Mouse (Mus musculus): ENCODE results near the gene Trappc2l. TPM values are rescaled to one million over a fixed set of nuclear protein-coding genes. Genes with fewer than 3 reads are reported as not detected.
"Not testable (repeated sequence)": the region's sequence is repeated elsewhere in the genome, so short reads cannot be mapped to it uniquely, and the experiment has no call there.

Trappc2l gene
- polyA plus RNA-seq, 1 experiment from 2014 or later = 62.3 TPM

DNA sequence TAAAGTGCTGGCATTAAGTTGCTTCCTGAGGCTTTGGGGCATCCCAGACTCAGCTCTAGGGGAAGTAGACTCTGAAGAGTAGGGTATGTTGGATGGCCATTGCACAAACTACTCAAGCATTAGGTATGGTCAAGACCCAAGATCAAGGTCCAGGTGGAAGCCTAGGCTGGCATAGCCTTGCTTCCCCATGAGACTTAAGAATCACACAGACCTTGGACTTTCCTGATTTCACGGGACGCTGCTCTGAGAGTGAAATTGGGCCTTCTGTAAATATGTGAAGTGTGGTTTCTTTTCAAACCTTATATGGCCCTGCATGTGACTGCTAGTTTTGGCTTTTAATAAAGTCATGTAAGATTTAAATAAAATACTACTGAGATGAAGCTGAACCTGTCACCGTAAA is 38.7 kb upstream of the Trappc2l start:
- peaks cover 51% of the 10 kb centered on the region for H3K36me3 ChIP-seq
- H3K9ac ChIP-seq = no peak overlapping the region

DNA sequence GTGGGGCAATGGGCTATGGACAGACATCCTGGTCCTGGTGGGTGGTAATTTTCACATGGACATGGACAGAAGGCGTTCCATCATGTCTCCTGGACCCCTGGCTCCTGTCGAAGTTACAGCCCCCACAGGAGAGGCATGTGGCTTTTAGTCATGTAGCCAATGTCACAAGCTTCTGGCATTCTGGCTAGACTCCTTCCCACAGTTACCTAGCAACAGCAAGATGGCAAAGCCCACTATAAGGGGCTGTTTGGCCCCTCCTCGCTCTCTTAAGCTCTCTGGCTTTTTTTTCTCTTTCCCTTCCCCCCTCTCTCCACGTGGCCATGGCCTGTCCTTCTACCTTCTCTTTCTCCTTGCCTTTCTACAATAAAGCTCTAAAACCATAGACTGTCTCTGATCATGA is 38.3 kb upstream of the Trappc2l start:
- not testable (repeated sequence) for ATAC-seq (ENCODE audit: insufficient number of reproducible peaks, low FRiP score, low TSS enrichment, low read depth); H3K9ac ChIP-seq; H3K4me2 ChIP-seq (replicated peaks); H3K9me3 ChIP-seq (replicated peaks); H3K27ac ChIP-seq (replicated peaks); H3K27me3 ChIP-seq; H3K4me3 ChIP-seq (replicated peaks)
- 55% methylated on average over 4 of the region's 4 CpGs for WGBS
- Histone ChIP-seq H3K4me1 (peaks cover 39% of the 10 kb centered on the region), H3K36me3 (peaks cover 51% of the 10 kb centered on the region)

More for the DNA sequence above, 38.7 kb upstream of the Trappc2l start:
- no peak for ATAC-seq (ENCODE audit: insufficient number of reproducible peaks, low FRiP score, low TSS enrichment, low read depth)
- no peak overlapping the region for H3K4me3 ChIP-seq (replicated peaks)
- H3K27ac ChIP-seq (replicated peaks) = no peak overlapping the region; the same call in 1 of the 2 replicates
- no peaks in the 10 kb centered on the region for H3K27me3 ChIP-seq
- 90% methylated on average over 3 of the region's 3 CpGs for WGBS
- peaks cover 39% of the 10 kb centered on the region for H3K4me1 ChIP-seq
- H3K9me3 ChIP-seq (replicated peaks) = no peaks in the 10 kb centered on the region
- H3K4me2 ChIP-seq (replicated peaks) = no peak overlapping the region

DNA sequence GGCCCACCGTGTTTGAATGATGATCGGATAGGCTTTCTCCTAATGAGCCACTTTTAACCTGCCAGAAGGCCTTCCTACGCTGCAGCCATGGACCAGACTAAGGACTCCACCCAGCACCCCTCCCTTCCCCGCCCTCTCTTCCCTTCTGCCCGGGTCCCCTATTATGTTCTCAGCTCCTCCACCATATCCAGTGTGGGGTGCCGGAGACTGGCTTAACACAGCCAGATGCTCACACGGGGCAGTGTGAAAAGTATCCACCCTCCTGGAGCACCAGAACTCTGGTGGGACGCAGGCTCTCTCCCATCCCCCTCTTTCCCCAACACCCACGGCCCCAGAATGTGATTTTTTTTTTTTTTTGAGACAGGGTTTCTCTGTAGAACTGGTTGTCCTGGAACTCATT is 37.9 kb upstream of the Trappc2l start:
- Histone ChIP-seq H3K4me1 (peaks cover 41% of the 10 kb centered on the region), H3K4me2 (replicated peaks) (no peak overlapping the region), H3K27ac (replicated peaks) (no peak overlapping the region), H3K27me3 (no peaks in the 10 kb centered on the region), H3K36me3 (peaks cover 51% of the 10 kb centered on the region), H3K4me3 (replicated peaks) (no peak overlapping the region), H3K9me3 (replicated peaks) (no peaks in the 10 kb centered on the region), H3K9ac (no peak overlapping the region)
- no peak for ATAC-seq (ENCODE audit: insufficient number of reproducible peaks, low FRiP score, low TSS enrichment, low read depth)
- WGBS = 55% methylated on average over 9 of the region's 9 CpGs

DNA sequence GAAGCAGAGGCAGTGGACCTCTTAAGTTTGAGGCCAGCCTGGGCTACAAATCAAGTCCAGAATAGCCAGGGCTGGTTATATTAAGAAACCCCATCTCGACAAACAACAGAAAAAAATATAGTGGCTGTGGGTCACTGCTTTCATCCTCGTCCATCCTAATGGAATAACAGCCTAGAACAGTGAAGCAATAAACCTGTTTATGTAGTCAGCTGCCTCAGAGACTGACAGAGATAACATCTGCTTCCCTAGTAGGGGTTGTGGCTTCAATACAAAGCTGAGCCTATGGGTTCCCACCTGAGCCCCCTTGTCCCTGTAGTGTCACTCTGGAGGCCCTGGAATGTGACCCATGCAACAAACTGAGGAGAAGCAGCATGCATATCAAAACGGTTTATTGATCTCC is 37.2 kb upstream of the Trappc2l start:
- H3K9me3 ChIP-seq (replicated peaks) = no peaks in the 10 kb centered on the region
- no peak overlapping the region for H3K27ac ChIP-seq (replicated peaks)
- peaks cover 41% of the 10 kb centered on the region for H3K4me1 ChIP-seq
- no peak for ATAC-seq (ENCODE audit: insufficient number of reproducible peaks, low FRiP score, low TSS enrichment, low read depth)
- H3K27me3 ChIP-seq = no peaks in the 10 kb centered on the region
- 68% methylated on average over 3 of the region's 3 CpGs for WGBS
- H3K36me3 ChIP-seq = peaks cover 51% of the 10 kb centered on the region
- no peak overlapping the region for H3K4me3 ChIP-seq (replicated peaks)
- H3K4me2 ChIP-seq (replicated peaks) = no peak overlapping the region
- H3K9ac ChIP-seq = no peak overlapping the region

DNA sequence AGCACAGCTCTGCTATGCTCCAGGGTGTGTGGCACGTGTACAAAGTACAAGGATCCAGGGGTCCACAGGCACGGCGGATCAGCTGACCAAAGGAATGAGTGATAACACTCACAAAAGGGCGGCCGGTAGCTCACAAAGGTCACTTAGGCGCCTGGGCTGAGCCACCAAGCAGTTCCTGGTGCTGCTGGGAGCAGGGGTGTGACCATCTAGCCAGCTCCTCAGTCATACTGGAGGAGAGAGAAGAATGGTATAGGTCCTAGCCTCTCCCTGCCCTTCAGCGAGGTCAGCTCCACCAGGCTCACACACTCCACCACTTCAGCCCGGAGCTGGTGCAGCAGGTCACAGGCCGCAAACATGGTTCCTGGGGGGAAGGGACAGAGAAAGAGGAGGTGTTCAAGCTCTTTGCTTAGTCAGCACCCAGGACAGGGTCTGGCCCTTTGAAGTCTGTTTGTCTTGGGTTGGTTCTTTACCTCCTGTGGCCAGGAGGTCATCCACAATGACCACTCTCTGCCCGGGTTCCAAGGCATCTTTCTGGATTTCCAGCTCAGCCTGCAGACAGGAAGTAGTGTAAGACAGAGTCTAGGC is 36.7 kb upstream of the Trappc2l start:
- H3K36me3 ChIP-seq = peaks cover 46% of the 10 kb centered on the region
- no peak overlapping the region for H3K4me2 ChIP-seq (replicated peaks)
- no peak overlapping the region for H3K27ac ChIP-seq (replicated peaks)
- no peak for ATAC-seq (ENCODE audit: insufficient number of reproducible peaks, low FRiP score, low TSS enrichment, low read depth)
- H3K9me3 ChIP-seq (replicated peaks) = no peaks in the 10 kb centered on the region
- H3K4me3 ChIP-seq (replicated peaks) = no peak overlapping the region
- 58% methylated on average over 10 of the region's 10 CpGs for WGBS
- H3K4me1 ChIP-seq = peaks cover 41% of the 10 kb centered on the region
- no peak overlapping the region for H3K9ac ChIP-seq
- H3K27me3 ChIP-seq = no peaks in the 10 kb centered on the region

DNA sequence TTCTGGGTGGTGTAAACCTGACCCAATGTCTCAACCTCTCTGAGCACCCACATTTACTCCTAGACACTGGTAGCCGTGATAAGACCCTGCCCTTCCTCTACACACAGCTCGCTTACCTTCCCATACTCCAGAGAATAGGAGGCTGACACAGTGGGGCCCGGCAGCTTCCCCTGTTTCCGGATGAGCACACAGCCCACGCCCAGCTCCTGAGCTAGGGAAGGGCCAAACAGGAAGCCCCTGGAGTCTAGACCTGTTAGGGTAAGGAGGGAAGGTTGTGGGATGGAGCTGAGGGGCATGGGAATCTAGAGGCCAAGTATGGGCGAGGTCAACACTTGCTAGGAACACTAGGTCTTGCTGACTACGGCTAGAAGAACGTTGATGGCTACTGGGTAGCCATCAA is 36.2 kb upstream of the Trappc2l start:
- H3K4me3 ChIP-seq (replicated peaks) = peak overlapping the region; percentile 71
- WGBS = 63% methylated on average over 8 of the region's 8 CpGs
- no peaks in the 10 kb centered on the region for H3K9me3 ChIP-seq (replicated peaks)
- ATAC-seq (ENCODE audit: insufficient number of reproducible peaks, low FRiP score, low TSS enrichment, low read depth) = no peak
- no peaks in the 10 kb centered on the region for H3K27me3 ChIP-seq
- 0 out of 2 replicates have a peak overlapping the region, but pooled peaks have one; percentile 69 for H3K9ac ChIP-seq
- H3K4me1 ChIP-seq = peaks cover 45% of the 10 kb centered on the region
- peaks cover 41% of the 10 kb centered on the region for H3K36me3 ChIP-seq
- peak overlapping the region; percentile 77 for H3K4me2 ChIP-seq (replicated peaks)
- H3K27ac ChIP-seq (replicated peaks) = 0 out of 2 replicates have a peak overlapping the region, but pooled peaks have one; percentile 5

DNA sequence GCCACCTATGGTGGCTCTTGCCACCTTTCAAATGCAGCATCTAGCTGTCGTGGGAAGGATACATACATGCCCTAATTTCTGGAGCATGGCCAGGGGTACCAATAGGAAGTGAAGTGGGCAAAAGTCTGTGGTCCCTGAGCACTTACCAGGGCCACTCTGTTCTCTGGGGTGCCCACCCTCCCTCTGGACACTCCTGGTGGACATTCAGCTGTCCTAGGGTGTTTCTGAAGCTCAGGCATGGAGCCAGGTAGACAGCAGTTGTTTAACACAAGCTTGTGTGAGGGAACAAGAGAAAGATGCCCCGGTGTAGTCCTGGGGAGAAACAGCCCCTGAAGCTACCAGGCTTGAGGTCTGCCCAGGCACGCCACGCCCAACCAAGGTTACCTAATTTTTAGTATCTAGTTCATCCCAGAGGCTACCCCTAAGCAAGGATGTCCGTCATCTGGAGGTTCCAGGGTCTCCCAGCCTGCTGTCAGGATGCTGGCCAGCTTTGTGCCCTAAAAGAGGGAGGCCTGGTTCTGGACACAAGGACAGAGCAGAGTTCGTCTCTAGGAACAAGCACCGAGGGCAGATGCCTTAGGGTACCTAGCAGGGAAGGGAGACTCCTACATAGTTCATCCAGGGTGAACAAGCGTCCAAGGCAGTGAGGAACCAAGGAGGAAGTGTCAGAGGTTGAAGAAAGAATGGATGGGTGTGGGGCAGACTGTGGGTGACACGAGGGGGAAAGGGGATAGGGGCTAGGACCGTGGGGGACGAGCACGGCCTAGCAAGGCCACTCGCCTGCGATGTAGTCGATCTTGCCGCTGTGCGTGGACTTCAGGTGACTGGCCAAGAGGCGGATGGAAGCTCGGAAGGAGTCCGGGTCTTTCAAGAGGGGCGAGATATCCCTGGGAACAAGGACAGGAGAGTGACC is 35.4 kb upstream of the Trappc2l start:
- WGBS = 13% methylated on average over 21 of the region's 21 CpGs
- Histone ChIP-seq H3K4me2 (replicated peaks) (peak overlapping the region; percentile 77), H3K9me3 (replicated peaks) (no peaks in the 10 kb centered on the region), H3K27me3 (no peaks in the 10 kb centered on the region), H3K4me1 (peaks cover 48% of the 10 kb centered on the region), H3K27ac (replicated peaks) (peak overlapping the region; percentile 75), H3K4me3 (replicated peaks) (peak overlapping the region; percentile 71), H3K9ac (peak overlapping the region; percentile 69), H3K36me3 (peaks cover 34% of the 10 kb centered on the region)
- peak; percentile 9; the same call in 1 of the 2 replicates for ATAC-seq (ENCODE audit: insufficient number of reproducible peaks, low FRiP score, low TSS enrichment, low read depth)

DNA sequence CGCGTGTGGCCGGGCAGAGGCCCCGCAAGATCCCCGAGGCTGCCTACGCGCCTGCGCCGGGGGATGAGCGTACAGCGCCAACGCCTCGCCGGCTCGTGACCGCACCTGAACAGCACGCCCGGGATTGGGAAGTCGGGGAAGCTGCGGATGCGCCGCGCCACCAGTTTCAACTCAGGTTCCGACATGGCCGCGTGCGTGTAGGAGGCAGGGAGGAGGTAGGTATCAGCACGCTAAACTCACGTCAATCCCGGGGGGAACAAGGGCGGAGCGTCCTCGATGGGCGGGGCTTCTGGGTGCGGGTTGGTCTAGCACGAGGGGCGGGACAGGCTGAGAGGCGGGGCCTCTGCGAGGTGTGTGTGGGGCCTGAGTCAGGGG is 34.8 kb upstream of the Trappc2l start, which contains the start of gene Aprt:
TSS of gene Aprt (minus strand) at position 262 of the 375 bp plus-strand sequence.
- Histone ChIP-seq H3K4me3 (replicated peaks) (peak within 1 kb of the TSS; percentile 71), H3K36me3 (peaks cover 27% of the 10 kb centered on the region), H3K9ac (peak within 1 kb of the TSS; percentile 69), H3K27me3 (no peaks in the 10 kb centered on the region), H3K9me3 (replicated peaks) (no peaks in the 10 kb centered on the region), H3K4me1 (peaks cover 51% of the 10 kb centered on the region), H3K4me2 (replicated peaks) (peak within 1 kb of the TSS; percentile 77), H3K27ac (replicated peaks) (peak within 1 kb of the TSS; percentile 75)
- ATAC-seq (ENCODE audit: insufficient number of reproducible peaks, low FRiP score, low TSS enrichment, low read depth) = peak; percentile 90
- WGBS = under 1% methylated on average over 39 of the region's 39 CpGs

DNA sequence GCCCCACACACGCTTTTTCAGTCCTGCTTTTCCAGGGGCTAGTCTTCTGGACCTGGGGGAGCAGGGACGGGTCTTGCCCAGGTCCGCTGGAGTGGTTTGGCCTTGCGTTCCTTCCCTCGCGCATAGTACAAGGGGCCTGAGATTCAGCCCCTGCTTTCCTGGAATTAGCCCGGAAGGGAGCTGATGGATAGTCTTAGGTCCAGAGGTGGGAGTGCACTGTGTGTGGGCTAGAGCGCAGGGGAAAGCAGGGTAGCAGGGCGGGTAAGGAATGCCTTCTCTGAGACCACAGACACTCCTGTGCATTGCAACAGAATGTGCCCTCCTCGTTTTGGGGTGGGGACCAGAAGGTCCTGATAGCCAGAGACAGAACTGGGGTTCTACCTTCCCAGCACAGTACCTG is 34.3 kb upstream of the Trappc2l start:
- peaks cover 22% of the 10 kb centered on the region for H3K36me3 ChIP-seq
- no peaks in the 10 kb centered on the region for H3K9me3 ChIP-seq (replicated peaks)
- H3K4me2 ChIP-seq (replicated peaks) = peak overlapping the region; percentile 77
- peak overlapping the region; percentile 71 for H3K4me3 ChIP-seq (replicated peaks)
- peak; percentile 11; the same call in 1 of the 2 replicates for ATAC-seq (ENCODE audit: insufficient number of reproducible peaks, low FRiP score, low TSS enrichment, low read depth)
- peaks cover 51% of the 10 kb centered on the region for H3K4me1 ChIP-seq
- peak overlapping the region; percentile 75; the same call in 1 of the 2 replicates for H3K27ac ChIP-seq (replicated peaks)
- no peaks in the 10 kb centered on the region for H3K27me3 ChIP-seq
- WGBS = 38% methylated on average over 10 of the region's 10 CpGs
- no peak overlapping the region for H3K9ac ChIP-seq

DNA sequence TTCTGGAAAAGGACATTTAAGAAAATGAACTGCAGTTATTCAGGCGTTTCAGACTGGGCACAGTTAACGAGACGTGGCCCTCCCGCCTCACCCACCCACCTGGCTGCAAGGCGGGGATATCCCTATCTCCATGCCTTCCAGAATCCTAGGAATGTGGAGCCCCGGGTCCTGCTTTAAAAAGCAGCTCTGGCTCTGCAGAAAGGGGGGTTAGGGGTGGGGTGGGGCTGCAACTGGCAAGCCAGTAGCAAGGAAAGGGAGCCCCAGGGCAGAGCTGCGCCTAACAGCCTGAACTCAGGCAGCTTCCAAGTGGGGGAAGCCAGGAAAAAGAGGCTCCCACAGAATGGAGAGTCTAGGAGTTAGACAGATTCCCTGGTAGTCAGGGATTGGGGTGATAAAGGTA is 32.2 kb upstream of the Trappc2l start:
- H3K36me3 ChIP-seq = peaks cover 4% of the 10 kb centered on the region; the same call in 1 of the 2 replicates

DNA sequence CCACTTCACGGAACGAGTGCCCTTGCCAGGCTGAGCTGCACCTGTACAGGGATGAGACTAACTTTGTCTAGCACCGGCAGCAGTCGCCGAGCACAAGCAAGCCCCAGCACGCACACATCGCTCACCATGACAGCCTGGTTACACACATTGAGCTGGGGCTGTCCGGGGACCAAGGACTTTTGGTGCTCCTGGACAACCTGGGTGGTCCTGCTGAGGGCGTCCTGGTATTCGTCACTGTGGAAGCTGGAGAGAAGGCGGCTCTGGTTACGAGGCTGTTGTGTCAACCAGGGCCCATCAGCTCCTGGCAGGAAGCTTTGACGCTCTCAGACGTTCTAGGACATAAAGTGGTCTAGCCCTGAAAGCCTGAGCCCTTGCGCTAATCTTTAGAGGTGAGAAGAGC is 30.5 kb upstream of the Trappc2l start:
- peaks cover 43% of the 10 kb centered on the region for H3K4me1 ChIP-seq
- WGBS = 47% methylated on average over 13 of the region's 15 CpGs

More for the DNA sequence above, 32.2 kb upstream of the Trappc2l start:
- H3K4me1 ChIP-seq = peaks cover 51% of the 10 kb centered on the region
- no peak overlapping the region for H3K4me2 ChIP-seq (replicated peaks)
- H3K27ac ChIP-seq (replicated peaks) = peak overlapping the region; percentile 51; the same call in 1 of the 2 replicates
- H3K9me3 ChIP-seq (replicated peaks) = no peaks in the 10 kb centered on the region
- H3K9ac ChIP-seq = no peak overlapping the region
- no peaks in the 10 kb centered on the region for H3K27me3 ChIP-seq
- H3K4me3 ChIP-seq (replicated peaks) = no peak overlapping the region
- WGBS = 13% methylated on average over 7 of the region's 7 CpGs
- no peak for ATAC-seq (ENCODE audit: insufficient number of reproducible peaks, low FRiP score, low TSS enrichment, low read depth)

More for the DNA sequence above, 30.5 kb upstream of the Trappc2l start:
- no peak overlapping the region for H3K4me3 ChIP-seq (replicated peaks)
- H3K4me2 ChIP-seq (replicated peaks) = no peak overlapping the region
- no peaks in the 10 kb centered on the region for H3K27me3 ChIP-seq
- H3K36me3 ChIP-seq = no peaks in the 10 kb centered on the region
- H3K27ac ChIP-seq (replicated peaks) = no peak overlapping the region
- H3K9me3 ChIP-seq (replicated peaks) = no peaks in the 10 kb centered on the region
- no peak overlapping the region for H3K9ac ChIP-seq
- ATAC-seq (ENCODE audit: insufficient number of reproducible peaks, low FRiP score, low TSS enrichment, low read depth) = no peak
